Mouse (Mus musculus): ENCODE data around the gene Slain2.

Gene Slain2

GRCm38 (mm10) chr5:72913648-72914557 lies at the start of gene Slain2:
Gene Slain2, plus strand, starts transcription at chr5:72914304.
- peak; percentile 83 for DNase-seq (ENCODE audit: low read depth, low spot score)

- no peak for DNase-seq (ENCODE audit: low read depth, low spot score)
These were observed 49.4 kb upstream of the Slain2 start for GRCm38 (mm10) chr5:72864654-72865178.

DNA sequence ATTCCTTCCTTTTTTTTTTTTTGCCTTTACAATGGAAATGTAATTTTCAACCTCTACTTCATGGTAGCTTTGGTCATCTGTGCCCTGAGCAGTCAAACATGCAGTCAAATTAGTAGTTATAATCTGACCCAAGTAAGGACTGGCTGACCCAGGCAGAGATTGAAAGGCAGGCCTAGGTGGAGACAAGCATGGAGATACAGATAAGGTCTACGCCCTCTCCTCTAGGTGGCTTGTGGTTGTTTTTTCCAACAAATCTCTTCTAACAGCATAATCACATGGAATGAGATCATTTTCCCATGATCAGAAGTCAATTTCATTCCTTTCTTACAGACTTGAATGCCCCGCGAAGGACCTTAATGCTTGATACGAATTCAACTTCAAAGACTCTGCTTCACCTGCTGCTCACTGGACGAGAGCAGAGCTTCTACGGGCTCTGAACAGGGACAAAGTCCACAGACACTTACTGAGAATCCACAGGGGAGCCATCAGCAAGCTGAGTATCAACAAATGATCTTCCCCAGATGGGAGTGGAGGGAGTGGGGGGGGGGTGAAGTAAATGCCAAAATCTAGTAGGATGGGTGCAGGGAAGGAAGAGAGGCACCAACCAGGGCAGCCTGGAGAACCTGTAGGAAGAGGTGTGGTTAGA lies 47.7 kb upstream of the Slain2 start:
- DNase-seq (ENCODE audit: low read depth, low spot score) = no peak

DNA sequence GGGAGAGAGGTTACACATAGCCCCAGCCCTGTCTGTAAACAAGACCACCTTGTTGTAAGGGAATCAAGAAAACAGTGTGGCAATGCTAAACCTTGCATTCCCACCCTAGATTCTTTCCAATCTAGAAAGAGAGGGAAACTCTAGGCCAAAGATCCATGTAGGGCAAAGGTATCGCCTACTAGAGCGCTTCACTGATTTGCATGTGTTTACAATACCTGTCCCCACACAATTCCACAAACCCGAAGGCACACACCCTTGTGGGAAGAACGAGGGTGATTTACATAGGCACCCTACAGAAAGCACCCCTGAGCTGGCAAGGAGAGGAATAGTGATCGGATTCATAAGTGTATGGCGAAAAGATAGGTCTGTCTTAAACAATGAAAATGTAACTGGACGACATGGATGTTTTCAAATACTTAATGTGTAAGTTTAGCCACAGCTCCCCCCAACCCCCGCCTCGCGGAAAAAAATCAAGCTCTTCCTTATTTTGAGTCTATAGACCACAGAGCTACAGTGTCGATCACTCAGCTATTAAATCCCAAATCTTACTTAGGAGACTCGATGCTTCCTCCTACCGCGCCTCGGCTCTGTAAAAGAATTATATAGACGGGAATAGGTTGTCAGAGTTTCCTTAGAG lies 47.0 kb upstream of the Slain2 start:
- DNase-seq (ENCODE audit: low read depth, low spot score) = no peak

- DNase-seq (ENCODE audit: low read depth, low spot score) = no peak
These were observed 45.8 kb upstream of the Slain2 start, which contains the start of gene Tec for GRCm38 (mm10) chr5:72868091-72868875. Gene Tec, minus strand, starts transcription at chr5:72868483.

DNA sequence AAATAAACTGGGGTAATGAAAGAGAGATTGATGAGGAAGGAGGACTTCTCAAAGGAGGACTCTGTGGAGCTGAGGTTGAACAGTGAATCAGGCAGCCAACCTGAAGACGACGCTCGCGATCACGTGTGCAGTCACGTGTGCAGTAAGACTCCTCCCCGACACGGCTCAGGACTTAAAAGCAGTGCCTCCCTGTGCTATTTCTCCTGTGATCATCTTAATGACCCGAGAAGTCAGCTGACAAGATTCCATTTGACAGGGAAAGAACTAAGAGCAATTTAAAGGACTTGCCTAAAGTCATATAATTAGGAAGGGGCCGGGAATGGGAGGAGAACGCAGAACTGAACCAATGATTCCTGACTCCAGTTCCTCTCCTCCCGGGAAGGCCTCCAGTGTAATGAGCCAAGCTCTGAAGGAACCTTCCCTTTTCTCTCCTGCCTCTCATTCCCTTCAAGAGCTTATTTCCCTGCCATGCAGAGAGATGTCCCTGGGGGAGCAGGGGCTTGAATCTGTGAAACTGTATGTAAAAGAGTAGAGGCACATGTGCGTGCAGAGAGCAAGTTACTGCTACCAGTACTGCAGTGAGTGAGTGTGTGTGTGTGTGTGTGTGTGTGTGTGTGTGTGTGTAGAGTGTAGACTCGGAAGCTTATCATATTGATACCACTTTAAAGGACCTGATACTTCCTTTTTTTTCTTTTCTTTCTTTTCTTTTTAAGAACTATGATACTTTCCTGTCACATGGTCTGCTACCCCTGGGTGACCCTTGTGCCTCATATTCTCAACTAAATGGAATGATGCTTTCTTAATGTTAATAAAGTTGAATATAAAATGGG lies 44.1 kb upstream of the Slain2 start:
- no peak for DNase-seq (ENCODE audit: low read depth, low spot score)

DNA sequence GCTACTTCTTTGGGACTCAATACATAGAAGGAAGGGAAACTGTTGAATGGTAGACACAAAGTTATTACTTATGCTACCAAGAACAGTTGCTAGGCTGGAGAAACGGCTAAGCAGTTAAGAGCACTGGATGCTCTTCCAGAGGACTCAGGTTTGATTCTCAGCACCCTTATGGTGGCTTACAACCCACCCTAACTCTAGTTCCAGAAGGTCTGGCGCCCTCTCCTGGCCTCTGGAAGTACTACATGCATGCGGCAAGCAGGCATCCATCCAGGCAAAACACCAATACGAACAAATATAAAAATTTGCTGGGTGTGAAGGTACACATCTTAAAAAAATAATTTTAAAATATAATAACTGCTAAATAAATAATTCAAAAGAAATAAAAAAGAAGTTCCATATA lies 43.0 kb upstream of the Slain2 start:
- no peak for DNase-seq (ENCODE audit: low read depth, low spot score)

- DNase-seq (ENCODE audit: low read depth, low spot score) = no peak
These were observed 34.4 kb upstream of the Slain2 start for GRCm38 (mm10) chr5:72879736-72880135.

DNA sequence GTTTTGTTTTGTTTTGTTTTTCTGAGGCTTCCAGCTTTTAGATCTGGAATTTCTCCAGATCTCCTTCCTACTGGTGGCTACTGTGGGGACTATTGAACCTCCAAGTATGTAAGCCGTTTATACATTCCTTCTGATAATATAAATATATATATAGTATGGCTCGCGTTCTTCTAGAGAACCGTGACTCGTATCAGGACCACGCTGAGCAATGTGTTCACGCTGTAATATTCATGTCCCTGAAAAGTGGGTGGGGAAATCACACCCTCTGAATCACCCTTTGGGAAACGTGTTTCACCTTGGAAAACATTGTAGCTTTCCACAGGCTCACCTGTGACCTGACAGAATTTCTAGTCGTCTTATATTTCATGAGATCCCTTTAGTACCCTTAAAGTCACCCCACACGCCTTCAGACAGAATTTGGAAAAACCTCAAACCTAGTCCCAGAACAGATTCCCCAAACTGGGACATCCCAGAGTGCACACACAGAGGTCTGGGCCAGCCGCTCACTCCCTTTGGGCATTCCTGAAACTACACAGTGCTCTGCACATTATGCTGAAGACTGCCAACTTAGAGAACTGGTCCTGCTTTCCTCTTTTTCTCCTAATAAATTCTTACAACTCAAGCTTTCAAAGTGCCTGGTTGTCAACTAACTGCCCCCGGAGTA lies 32.2 kb upstream of the Slain2 start:
- no peak for DNase-seq (ENCODE audit: low read depth, low spot score)

DNA sequence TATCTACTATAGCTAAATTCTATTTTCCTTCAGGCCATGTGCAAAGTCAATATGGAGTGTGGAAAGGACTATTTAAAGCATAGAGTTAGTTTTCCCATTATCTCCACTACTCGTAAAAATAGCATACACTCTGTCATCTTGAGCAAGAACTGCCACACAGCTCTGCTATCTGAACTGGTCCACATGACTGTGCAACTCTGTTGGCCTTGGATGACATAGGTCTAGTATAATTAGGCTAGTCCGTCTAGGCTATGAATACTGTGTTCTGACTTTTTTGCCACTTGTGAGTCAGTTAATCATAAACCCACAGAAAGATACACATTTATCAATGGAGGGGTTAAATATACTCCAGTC lies 31.7 kb upstream of the Slain2 start:
- no peak for DNase-seq (ENCODE audit: low read depth, low spot score)

GRCm38 (mm10) chr5:72883706-72884105 lies 30.4 kb upstream of the Slain2 start:
- DNase-seq (ENCODE audit: low read depth, low spot score) = no peak

DNA sequence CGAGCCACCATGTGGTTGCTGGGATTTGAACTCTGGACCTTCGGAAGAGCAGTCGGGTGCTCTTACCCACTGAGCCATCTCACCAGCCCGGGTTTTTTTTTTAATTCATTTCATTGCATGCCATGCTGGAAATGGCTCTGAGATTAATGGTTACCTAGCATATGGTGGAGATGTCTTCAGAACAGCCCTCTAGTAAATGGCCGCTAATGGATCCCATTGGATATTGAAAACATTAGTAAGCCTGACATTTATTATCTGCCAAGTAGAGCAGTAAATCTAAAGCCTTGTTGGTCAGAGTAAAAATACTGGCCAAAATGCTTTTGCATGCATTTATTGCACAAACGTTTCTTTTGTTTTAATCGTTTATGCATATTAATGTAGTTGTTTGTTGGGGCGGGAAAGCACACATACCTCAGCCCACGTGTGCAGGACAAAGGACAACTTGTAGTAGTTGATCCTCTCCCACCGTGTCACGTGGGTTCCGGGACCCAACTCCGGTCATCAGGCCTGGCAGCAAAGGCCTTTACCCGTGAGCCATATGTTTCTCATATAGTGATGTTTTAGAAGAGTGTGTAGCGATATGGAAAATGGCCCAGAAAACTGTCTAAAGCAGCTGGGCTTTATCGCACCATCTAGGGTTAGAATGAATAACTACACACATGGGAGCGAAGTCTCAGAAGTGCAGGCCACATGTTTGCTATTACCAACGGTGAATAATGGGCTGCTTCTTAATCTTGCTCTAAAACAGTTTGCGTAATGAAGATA lies 27.5 kb upstream of the Slain2 start:
- DNase-seq (ENCODE audit: low read depth, low spot score) = no peak

DNA sequence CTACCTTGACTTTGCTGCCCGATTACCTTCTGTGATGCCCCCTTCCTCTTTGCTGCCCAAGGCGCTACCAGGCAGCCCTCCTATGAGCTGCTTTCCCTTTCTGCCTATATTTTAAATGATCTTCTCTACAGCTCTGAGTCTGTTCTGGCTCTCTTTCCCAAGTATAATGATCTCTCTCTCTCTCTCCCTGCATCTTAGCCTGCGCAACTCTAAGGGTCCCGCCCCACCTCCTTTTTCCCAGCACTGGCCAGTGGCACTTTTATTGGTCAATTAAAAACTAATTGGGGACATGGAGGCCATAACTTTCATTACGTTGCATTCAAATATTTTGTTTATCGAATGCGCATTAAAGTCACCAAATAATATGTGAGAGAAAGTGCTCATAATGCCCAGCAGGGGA lies 25.8 kb upstream of the Slain2 start:
- DNase-seq (ENCODE audit: low read depth, low spot score) = no peak

DNA sequence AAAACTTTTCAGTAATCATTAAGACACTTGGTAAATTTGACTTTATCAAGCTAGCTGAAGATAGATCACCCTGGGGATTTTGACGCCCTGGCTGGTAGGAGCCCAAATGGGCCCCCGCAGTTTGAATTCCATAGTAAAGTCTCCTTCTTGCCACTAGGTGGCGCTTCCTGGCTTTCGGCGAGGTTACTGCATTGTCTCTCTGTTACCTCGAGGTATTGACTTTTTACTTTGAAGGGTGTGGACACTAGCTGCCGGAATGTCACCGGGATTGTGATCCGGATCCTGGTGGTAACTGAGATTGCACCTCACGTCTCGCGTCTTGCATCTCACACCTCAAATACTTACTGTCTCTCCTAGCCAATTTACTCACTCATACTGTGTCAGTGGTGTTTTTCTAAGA lies 22.6 kb upstream of the Slain2 start:
- DNase-seq (ENCODE audit: low read depth, low spot score) = no peak

GRCm38 (mm10) chr5:72893987-72894386 lies 20.1 kb upstream of the Slain2 start:
- no peak for DNase-seq (ENCODE audit: low read depth, low spot score)

DNA sequence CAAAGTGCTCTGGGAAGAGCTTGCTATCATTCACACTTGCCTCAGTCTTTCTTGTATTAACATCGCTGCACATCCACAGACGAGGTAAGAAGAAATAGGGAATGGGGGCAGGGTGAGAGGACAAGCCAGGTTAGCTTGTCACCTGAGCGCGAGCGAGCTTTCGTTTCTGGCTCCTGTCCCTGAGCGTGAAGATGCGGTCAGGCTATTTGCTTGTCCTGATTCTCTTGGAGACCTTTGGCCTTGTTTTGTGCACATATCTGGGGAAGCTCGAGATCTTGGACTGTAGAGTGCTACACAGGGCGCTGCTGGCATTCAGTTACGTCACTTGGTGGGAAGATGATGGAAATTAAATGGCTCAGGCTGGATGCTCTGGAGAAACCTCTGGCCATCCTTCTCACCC lies 18.8 kb upstream of the Slain2 start:
- no peak for DNase-seq (ENCODE audit: low read depth, low spot score)

DNA sequence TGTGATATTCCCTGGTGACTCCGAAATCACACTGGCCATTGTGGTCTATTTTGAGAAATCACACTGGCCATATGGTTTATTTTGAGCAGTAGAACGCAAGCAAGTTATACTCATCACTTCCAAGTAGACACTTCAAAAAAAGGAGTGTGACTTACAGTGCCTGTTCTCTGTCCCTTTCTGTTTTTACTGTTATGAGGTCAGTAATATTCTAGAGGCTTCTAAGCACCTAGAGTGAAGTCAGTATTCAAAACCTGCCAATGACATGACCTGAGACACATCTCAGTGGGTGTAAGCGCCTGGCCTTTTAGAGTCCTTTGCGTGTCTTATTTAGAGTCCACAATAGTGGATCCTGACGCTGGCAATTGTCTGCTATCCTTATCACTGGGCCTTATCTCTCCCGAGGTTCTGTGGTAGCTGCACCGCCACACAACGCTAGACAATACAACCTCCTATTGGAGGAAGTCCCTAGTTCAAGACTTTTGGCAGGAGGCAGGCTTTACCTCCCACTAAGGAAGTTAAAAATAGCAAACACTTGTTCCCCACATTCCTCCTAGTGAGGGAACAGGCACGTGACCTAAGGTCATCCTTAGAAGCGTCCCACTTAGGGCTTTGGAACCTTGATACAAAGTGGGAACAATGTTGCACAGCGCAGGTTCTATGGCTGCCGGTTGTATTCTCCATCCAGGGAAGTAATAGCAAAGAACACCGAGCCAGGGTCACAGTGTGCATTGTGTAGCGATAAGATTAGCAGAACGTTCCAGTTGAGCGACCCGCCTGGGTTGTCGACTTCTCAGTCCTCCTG lies 17.4 kb upstream of the Slain2 start:
- DNase-seq (ENCODE audit: low read depth, low spot score) = no peak

- no peak for DNase-seq (ENCODE audit: low read depth, low spot score)
These were observed 16.1 kb upstream of the Slain2 start for GRCm38 (mm10) chr5:72897998-72898397.

DNA sequence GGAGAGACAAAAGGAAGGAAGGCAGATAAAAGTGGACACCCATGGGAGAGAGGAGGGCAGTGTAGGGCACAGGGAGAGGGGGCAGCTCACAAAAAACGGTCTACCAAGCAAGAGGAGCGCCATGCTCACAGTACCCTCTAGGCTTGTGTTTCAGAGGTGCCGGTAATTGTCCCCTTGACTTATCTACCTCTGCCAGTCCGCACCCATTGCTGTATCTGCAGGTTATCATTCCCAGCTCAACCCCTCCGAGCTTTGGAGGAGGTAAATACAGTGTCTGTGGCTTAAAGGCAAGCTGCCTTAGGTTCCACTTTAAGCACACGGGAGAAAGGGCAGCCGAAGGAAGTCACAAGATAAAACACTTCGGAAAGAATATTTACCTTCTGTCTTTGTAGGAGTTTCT lies 14.8 kb upstream of the Slain2 start:
- no peak for DNase-seq (ENCODE audit: low read depth, low spot score)

All from telencephalon, adult 2 months (tissue).